Mouse (Mus musculus) adrenal gland, postnatal 4 days (tissue): Measurements from ENCODE around the gene Cryba1. TPM values are rescaled to one million over a fixed set of nuclear protein-coding genes. Genes with fewer than 3 reads are reported as not detected.
A peak's percentile ranks its signal among the peaks of the same experiment; 100 is the strongest.
"Not testable (repeated sequence)": the region's sequence is repeated elsewhere in the genome, so short reads cannot be mapped to it uniquely, and the experiment has no call there.

Source experiments
- DNase-seq, 2 experiments: peaks; one replicate each; pipeline ENCODE4 v3.0.0; 2021 to 2022; ENCODE audit warnings: low spot score in 2 of 2, mixed read lengths in 2 of 2
- long read RNA-seq, 2 experiments: library from polyadenylated mRNA; stranded (forward); transcript quantifications; one replicate each; pipeline ENCODE4 v2.0.0; 2021
- total RNA-seq, 2 experiments: library from RNA; stranded (reverse); gene quantifications; 2 replicates each; pipeline ENCODE4 v1.2.3; 2021

Gene Cryba1
- not detected for total RNA-seq
- long read RNA-seq, experiment 1, result 0 reads
- long read RNA-seq, experiment 2, result 0 reads

- DNase-seq, result no peak
Observed at GRCm38 (mm10) chr11:77725183-77725582, at the start of gene Cryba1. Cryba1 (minus strand) TSS chr11:77725283.

- DNase-seq, result no peak
Observed at GRCm38 (mm10) chr11:77771879-77772713, 47.0 kb upstream of the Cryba1 start.

- no peak for DNase-seq
Observed at GRCm38 (mm10) chr11:77770346-77770745, 45.3 kb upstream of the Cryba1 start.

- no peak for DNase-seq
Observed at GRCm38 (mm10) chr11:77769496-77769895, 44.4 kb upstream of the Cryba1 start.

- peak in 1 of 2 experiments; percentile 35 for DNase-seq
Observed at GRCm38 (mm10) chr11:77766351-77767001, 41.4 kb upstream of the Cryba1 start.

- no peak for DNase-seq
Observed at GRCm38 (mm10) chr11:77765459-77765777, 40.3 kb upstream of the Cryba1 start.

- no peak for DNase-seq
Observed at GRCm38 (mm10) chr11:77764694-77765458, 39.8 kb upstream of the Cryba1 start.

- no peak for DNase-seq
Observed at GRCm38 (mm10) chr11:77763673-77764340, 38.7 kb upstream of the Cryba1 start.

GRCm38 (mm10) chr11:77762783-77763672 lies 37.9 kb upstream of the Cryba1 start, which contains the start of gene Myo18a:
Myo18a (plus strand) TSS chr11:77763246.
- DNase-seq, result peak; percentile 83 to 88

- DNase-seq, result no peak
Observed at GRCm38 (mm10) chr11:77760031-77760430, 34.9 kb upstream of the Cryba1 start.

- no peak for DNase-seq
Observed at GRCm38 (mm10) chr11:77753469-77753868, 28.4 kb upstream of the Cryba1 start.

- DNase-seq, result no peak
Observed at GRCm38 (mm10) chr11:77752525-77752924, 27.4 kb upstream of the Cryba1 start.

- DNase-seq, result no peak
Observed at GRCm38 (mm10) chr11:77748996-77749395, 23.9 kb upstream of the Cryba1 start.

GRCm38 (mm10) chr11:77747103-77747502 lies 22.0 kb upstream of the Cryba1 start:
- DNase-seq, result not testable (repeated sequence)

GRCm38 (mm10) chr11:77746652-77747051 lies 21.6 kb upstream of the Cryba1 start:
- no peak for DNase-seq

GRCm38 (mm10) chr11:77743966-77744365 lies 18.9 kb upstream of the Cryba1 start:
- DNase-seq, result no peak

- DNase-seq, result no peak
Observed at GRCm38 (mm10) chr11:77738555-77738954, 13.5 kb upstream of the Cryba1 start.

GRCm38 (mm10) chr11:77737289-77737688 lies 12.2 kb upstream of the Cryba1 start:
- DNase-seq, result peak; percentile 67 to 79

- DNase-seq, result peak; percentile 21 to 39
Observed at GRCm38 (mm10) chr11:77728587-77728986, 3.5 kb upstream of the Cryba1 start.

GRCm38 (mm10) chr11:77724766-77725165 lies 317 bp downstream of the Cryba1 start:
- DNase-seq, result no peak
